In genomic region chr10:52418931-52419330, GRCm38 (mm10) we compare ENCODE assay signal across 9 mouse cellular contexts. TPM values are rescaled to one million over a fixed set of nuclear protein-coding genes. Genes with fewer than 3 reads are reported as not detected.
DNase-seq lines count a peak whose midpoint lies in the region; ATAC-seq and TF ChIP-seq lines count a peak whose summit lies in the region.
"Had no signal": no experiment of that assay in that cellular context is flagged by ENCODE, and none has a peak within 500 bp of the region (broad histone marks: within the 10 kb centered on the region; RNA-seq: fewer than 3 reads in every experiment).

No protein-coding gene starts in this region.

- H3K4me2 ChIP-seq in lung, postnatal 0 days (replicated peaks; ENCODE audit: low read depth, low read length), result peak overlapping the region; percentile 74
- H3K4me2 ChIP-seq in limb, embryonic 13.5 days (replicated peaks), result peak overlapping the region; percentile 81
- peak overlapping the region; percentile 58 for H3K4me2 ChIP-seq in stomach, embryonic 14.5 days (replicated peaks; ENCODE audit: low read depth, low read length)

- peaks cover 6% of the 10 kb centered on the region; the same call in 1 of the 2 replicates for H3K4me1 ChIP-seq in lung, postnatal 0 days (ENCODE audit: insufficient read depth, low read depth, low read length)
- H3K4me1 ChIP-seq in forebrain, embryonic 10.5 days, result peaks cover 18% of the 10 kb centered on the region
- H3K4me1 ChIP-seq in limb, embryonic 13.5 days, result peaks cover 32% of the 10 kb centered on the region
- H3K4me1 ChIP-seq in stomach, embryonic 14.5 days (ENCODE audit: control insufficient read depth, insufficient read depth, low read length), result peaks cover 13% of the 10 kb centered on the region

- no peak for ATAC-seq in lung, postnatal 0 days
- no peak for ATAC-seq in limb, embryonic 13.5 days (ENCODE audit: low FRiP score, low read depth)
- ATAC-seq in stomach, embryonic 14.5 days (ENCODE audit: insufficient number of reproducible peaks, insufficient read depth, low FRiP score, low read depth), result no peak

- no peaks in the 10 kb centered on the region for H3K27me3 ChIP-seq in lung, postnatal 0 days (replicated peaks; ENCODE audit: insufficient read depth, low read length)
- H3K27me3 ChIP-seq in forebrain, embryonic 10.5 days (ENCODE audit: poor library complexity, severe bottlenecking), result no peaks in the 10 kb centered on the region
- no peaks in the 10 kb centered on the region for H3K27me3 ChIP-seq in limb, embryonic 13.5 days
- no peaks in the 10 kb centered on the region for H3K27me3 ChIP-seq in stomach, embryonic 14.5 days (ENCODE audit: control insufficient read depth, insufficient read depth, low read length)

- no peak for TF ChIP-seq CTCF in lung, postnatal 0 days (IDR thresholded peaks at IDR 0.05)

- WGBS in lung, postnatal 0 days, result 19% methylated on average over 5 of the region's 5 CpGs
- 79% methylated on average over 5 of the region's 5 CpGs for WGBS in forebrain, embryonic 10.5 days
- WGBS in limb, embryonic 13.5 days, result 58% methylated on average over 5 of the region's 5 CpGs
- WGBS in stomach, embryonic 14.5 days, result 36% methylated on average over 5 of the region's 5 CpGs

- TF ChIP-seq EP300 in lung, postnatal 0 days (IDR thresholded peaks at IDR 0.05), result no peak

- no peaks in the 10 kb centered on the region for H3K36me3 ChIP-seq in lung, postnatal 0 days (ENCODE audit: insufficient read depth, low read length)
- H3K36me3 ChIP-seq in forebrain, embryonic 10.5 days (replicated peaks), result peaks cover 20% of the 10 kb centered on the region
- H3K36me3 ChIP-seq in limb, embryonic 13.5 days, result 0 out of 2 replicates have a peak, but pooled peaks cover 3% of the 10 kb centered on the region
- H3K36me3 ChIP-seq in stomach, embryonic 14.5 days (ENCODE audit: control insufficient read depth, insufficient read depth, low read length), result peaks cover 4% of the 10 kb centered on the region; the same call in 1 of the 2 replicates

- H3K27ac ChIP-seq in lung, postnatal 0 days (ENCODE audit: low read length), result peak overlapping the region; percentile 96
- H3K27ac ChIP-seq in forebrain, embryonic 10.5 days, result no peak overlapping the region
- H3K27ac ChIP-seq in limb, embryonic 13.5 days, result no peak overlapping the region
- no peak overlapping the region for H3K27ac ChIP-seq in stomach, embryonic 14.5 days (ENCODE audit: low read length)

- no peaks in the 10 kb centered on the region for H3K9me3 ChIP-seq in lung, postnatal 0 days (ENCODE audit: low read length)
- H3K9me3 ChIP-seq in forebrain, embryonic 10.5 days, result no peaks in the 10 kb centered on the region
- H3K9me3 ChIP-seq in limb, embryonic 13.5 days, result no peaks in the 10 kb centered on the region
- H3K9me3 ChIP-seq in stomach, embryonic 14.5 days (ENCODE audit: control insufficient read depth, low read depth, low read length), result no peaks in the 10 kb centered on the region

- peak; percentile 50 for DNase-seq in lung, postnatal 0 days (ENCODE audit: low spot score)
- DNase-seq in lung, postnatal 14 days, result no peak
- DNase-seq in forebrain, embryonic 10.5 days (ENCODE audit: extremely low spot score, low spot score), result no peak
- DNase-seq in embryo, embryonic 11 days, result no peak
- no peak for DNase-seq in thymus, adult 18-20 months
- no peak for DNase-seq in right cerebral cortex, postnatal 36 days (ENCODE audit: low spot score in 2 of 2)
- DNase-seq: cerebellum, postnatal 36 days had no signal

- peak overlapping the region; percentile 87 for H3K9ac ChIP-seq in lung, postnatal 0 days (replicated peaks; ENCODE audit: low read depth)
- peak overlapping the region; percentile 95 for H3K9ac ChIP-seq in limb, embryonic 13.5 days
- peak overlapping the region; percentile 91 for H3K9ac ChIP-seq in stomach, embryonic 14.5 days (replicated peaks; ENCODE audit: low read depth, low read length)

- H3K4me3 ChIP-seq in lung, postnatal 0 days (ENCODE audit: low read depth, low read length), result peak overlapping the region; percentile 94
- peak overlapping the region; percentile 92 for H3K4me3 ChIP-seq in forebrain, embryonic 10.5 days
- H3K4me3 ChIP-seq in limb, embryonic 13.5 days, result peak overlapping the region; percentile 94
- peak overlapping the region; percentile 99 for H3K4me3 ChIP-seq in stomach, embryonic 14.5 days (ENCODE audit: low read depth, low read length)

RNA-seq across cellular contexts. Expression of gene Nus1, which starts 1.6 kb away (rescaled TPM):
- polyA plus RNA-seq in lung, postnatal 0 days (2015; fragmentation: Nextera tagmentation; extraction: Ambion mirVana), result 9.0 and 11.3 TPM in 2 replicates
- 12.1 and 12.5 TPM in 2 replicates for polyA plus RNA-seq in forebrain, embryonic 10.5 days (2016; fragmentation: Nextera tagmentation; extraction: Ambion mirVana)
- polyA plus RNA-seq in limb, embryonic 13.5 days (2015; fragmentation: Nextera tagmentation; extraction: Ambion mirVana), result 16.3 and 17.4 TPM in 2 replicates
- 16.6 and 17.2 TPM in 2 replicates for polyA plus RNA-seq in stomach, embryonic 14.5 days (2014; fragmentation: Nextera tagmentation; extraction: Ambion mirVana)

RNA-seq across cellular contexts. Expression of gene Nepn, which starts 30.2 kb away (rescaled TPM):
- not detected in 2 replicates for polyA plus RNA-seq in lung, postnatal 0 days (2015; fragmentation: Nextera tagmentation; extraction: Ambion mirVana)
- not detected in 2 replicates for polyA plus RNA-seq in forebrain, embryonic 10.5 days (2016; fragmentation: Nextera tagmentation; extraction: Ambion mirVana)
- 0.13 TPM in 1 of 2 replicates, not detected in the other for polyA plus RNA-seq in limb, embryonic 13.5 days (2015; fragmentation: Nextera tagmentation; extraction: Ambion mirVana)
- polyA plus RNA-seq in stomach, embryonic 14.5 days (2014; fragmentation: Nextera tagmentation; extraction: Ambion mirVana), result 53.3 and 57.8 TPM in 2 replicates

RNA-seq across cellular contexts. Expression of gene Gopc, which starts 37.0 kb away (rescaled TPM):
- 13.7 and 15.4 TPM in 2 replicates for polyA plus RNA-seq in lung, postnatal 0 days (2015; fragmentation: Nextera tagmentation; extraction: Ambion mirVana)
- 15.8 and 16.0 TPM in 2 replicates for polyA plus RNA-seq in forebrain, embryonic 10.5 days (2016; fragmentation: Nextera tagmentation; extraction: Ambion mirVana)
- 20.0 and 21.9 TPM in 2 replicates for polyA plus RNA-seq in limb, embryonic 13.5 days (2015; fragmentation: Nextera tagmentation; extraction: Ambion mirVana)
- polyA plus RNA-seq in stomach, embryonic 14.5 days (2014; fragmentation: Nextera tagmentation; extraction: Ambion mirVana), result 19.1 and 21.3 TPM in 2 replicates

Comparison
In these comparisons a context has a peak if more than half of its experiments do, and no peak if none do; other contexts are left out.
1. RNA of gene Nepn, which starts 30.2 kb away (polyA plus RNA-seq): 53.3 to 57.8 TPM in stomach, embryonic 14.5 days; 0.13 TPM in limb, embryonic 13.5 days, not detected in forebrain, embryonic 10.5 days and not detected in lung, postnatal 0 days; every median in the first group is over 10 times any median in the second.
2. Peak in every context shown above with its lines, with median percentiles within 50 percentile points of each other: H3K4me2 ChIP-seq, H3K4me3 ChIP-seq and H3K9ac ChIP-seq.